ENCODE assay signal across 9 mouse cellular contexts in genomic region chr8:94994006-94994405, GRCm38 (mm10). TPM values are rescaled to one million over a fixed set of nuclear protein-coding genes. Genes with fewer than 3 reads are reported as not detected.
A peak's percentile ranks its signal among the peaks of the same experiment; 100 is the strongest.
DNase-seq lines count a peak whose midpoint lies in the region; ATAC-seq lines count a peak whose summit lies in the region.
"Had no signal": no experiment of that assay in that cellular context is flagged by ENCODE, and none has a peak within 500 bp of the region (broad histone marks: within the 10 kb centered on the region; RNA-seq: fewer than 3 reads in every experiment).

No protein-coding gene starts in this region.

- no peak for ATAC-seq in megakaryocyte, adult 5-6 weeks (ENCODE audit: poor library complexity, severe bottlenecking)
- no peak for ATAC-seq in embryonic facial prominence, embryonic 15.5 days (ENCODE audit: insufficient number of reproducible peaks, low FRiP score, low TSS enrichment, low read depth)
- peak; percentile 92 for ATAC-seq in midbrain, embryonic 12.5 days (ENCODE audit: low FRiP score, low read depth)

- no peak overlapping the region for H3K9ac ChIP-seq in embryonic facial prominence, embryonic 15.5 days
- peak overlapping the region; percentile 78 for H3K9ac ChIP-seq in midbrain, embryonic 12.5 days (replicated peaks)
- H3K9ac ChIP-seq: liver, embryonic 15.5 days had no signal

- no peaks in the 10 kb centered on the region for H3K27me3 ChIP-seq in megakaryocyte, embryonic 14.5 days (replicated peaks)
- no peaks in the 10 kb centered on the region for H3K27me3 ChIP-seq in embryonic facial prominence, embryonic 15.5 days
- H3K27me3 ChIP-seq in midbrain, embryonic 12.5 days: 0 out of 2 replicates have a peak, but pooled peaks cover 7% of the 10 kb centered on the region
- H3K27me3 ChIP-seq: liver, embryonic 15.5 days had no signal

- DNase-seq in heart, postnatal 4 days: peak; percentile 81
- DNase-seq in layer of hippocampus, postnatal 25 days (ENCODE audit: extremely low spot score in 1 of 2, low spot score in 1 of 2): peak; percentile 66 to 73
- DNase-seq in testis, postnatal 10 days (ENCODE audit: low spot score): peak; percentile 71
- no peak for DNase-seq in urinary bladder, adult 18-20 months (ENCODE audit: low spot score in 2 of 2)

- 0 out of 2 replicates have a peak overlapping the region, but pooled peaks have one; percentile 8 for H3K4me2 ChIP-seq in embryonic facial prominence, embryonic 15.5 days (replicated peaks)
- peak overlapping the region; percentile 89 for H3K4me2 ChIP-seq in midbrain, embryonic 12.5 days (replicated peaks)
- H3K4me2 ChIP-seq: liver, embryonic 15.5 days had no signal

- peaks cover 100% of the 10 kb centered on the region for H3K36me3 ChIP-seq in megakaryocyte, embryonic 14.5 days (replicated peaks; ENCODE audit: low read length)
- no peaks in the 10 kb centered on the region for H3K36me3 ChIP-seq in embryonic facial prominence, embryonic 15.5 days
- 0 out of 2 replicates have a peak, but pooled peaks cover 10% of the 10 kb centered on the region for H3K36me3 ChIP-seq in midbrain, embryonic 12.5 days

- H3K27ac ChIP-seq in embryonic facial prominence, embryonic 15.5 days (replicated peaks): 0 out of 2 replicates have a peak overlapping the region, but pooled peaks have one; percentile 7
- H3K27ac ChIP-seq in midbrain, embryonic 12.5 days (replicated peaks): peak overlapping the region; percentile 99
- H3K27ac ChIP-seq: liver, embryonic 15.5 days had no signal

- 2% methylated on average over 14 of the region's 14 CpGs for WGBS in embryonic facial prominence, embryonic 15.5 days
- 3% methylated on average over 10 of the region's 14 CpGs for WGBS in midbrain, embryonic 12.5 days

- peak overlapping the region; percentile 86 for H3K4me3 ChIP-seq in megakaryocyte, embryonic 14.5 days (replicated peaks)
- no peak overlapping the region for H3K4me3 ChIP-seq in embryonic facial prominence, embryonic 15.5 days (replicated peaks)
- H3K4me3 ChIP-seq in midbrain, embryonic 12.5 days: peak overlapping the region; percentile 66
- H3K4me3 ChIP-seq: liver, embryonic 15.5 days had no signal

- peaks cover 100% of the 10 kb centered on the region for H3K4me1 ChIP-seq in megakaryocyte, embryonic 14.5 days
- peaks cover 64% of the 10 kb centered on the region for H3K4me1 ChIP-seq in embryonic facial prominence, embryonic 15.5 days
- H3K4me1 ChIP-seq in midbrain, embryonic 12.5 days: peaks cover 68% of the 10 kb centered on the region

- H3K9me3 ChIP-seq in megakaryocyte, embryonic 14.5 days: no peaks in the 10 kb centered on the region
- H3K9me3 ChIP-seq in embryonic facial prominence, embryonic 15.5 days (replicated peaks): no peaks in the 10 kb centered on the region
- H3K9me3 ChIP-seq in midbrain, embryonic 12.5 days: no peaks in the 10 kb centered on the region
- H3K9me3 ChIP-seq: liver, embryonic 15.5 days had no signal

RNA-seq across cellular contexts. Expression of gene Adgrg1, which starts 19.5 kb away (rescaled TPM):
- polyA plus RNA-seq in megakaryocyte, embryonic 14.5 days (2012; ENCODE audit: insufficient read depth, low replicate concordance): 388 and 1,147 TPM in 2 replicates
- 7.3 and 7.8 TPM in 2 replicates for total RNA-seq in megakaryocyte, adult 5-6 weeks (2015)
- 2.8 and 14.0 TPM in 2 replicates for total RNA-seq in megakaryocyte, adult 5-6 weeks (2017)
- polyA plus RNA-seq in embryonic facial prominence, embryonic 15.5 days (2015; fragmentation: Nextera tagmentation; extraction: Ambion mirVana): 29.9 and 31.9 TPM in 2 replicates
- 10 to 100 TPM; 22.7 to 25.6 TPM for total RNA-seq in heart, postnatal 4 days (2021)
- 100 to 1,000 TPM; 101 to 103 TPM for total RNA-seq in layer of hippocampus, postnatal 25 days (2021)
- polyA plus RNA-seq in midbrain, embryonic 12.5 days (2016; fragmentation: Nextera tagmentation; extraction: Ambion mirVana): 193 and 210 TPM in 2 replicates

RNA-seq across cellular contexts. Expression of gene Adgrg3, which starts 23.5 kb away (rescaled TPM):
- polyA plus RNA-seq in megakaryocyte, embryonic 14.5 days (2012; ENCODE audit: insufficient read depth, low replicate concordance): 111 and 126 TPM in 2 replicates
- 15.5 and 21.6 TPM in 2 replicates for total RNA-seq in megakaryocyte, adult 5-6 weeks (2015)
- 28.8 and 38.7 TPM in 2 replicates for total RNA-seq in megakaryocyte, adult 5-6 weeks (2017)
- polyA plus RNA-seq in embryonic facial prominence, embryonic 15.5 days (2015; fragmentation: Nextera tagmentation; extraction: Ambion mirVana): 3.2 and 3.8 TPM in 2 replicates
- total RNA-seq in heart, postnatal 4 days (2021): 1 to 10 TPM; 3.3 to 3.8 TPM
- under 1 TPM; 0.21 to 0.22 TPM for total RNA-seq in layer of hippocampus, postnatal 25 days (2021)
- polyA plus RNA-seq in midbrain, embryonic 12.5 days (2016; fragmentation: Nextera tagmentation; extraction: Ambion mirVana): 1.7 and 2.7 TPM in 2 replicates

Comparison
In these comparisons a context has a peak if more than half of its experiments do, and no peak if none do; other contexts are left out.
1. DNase-seq: peak in heart, postnatal 4 days (single experiment), layer of hippocampus, postnatal 25 days (2 of 2) and testis, postnatal 10 days (single experiment); none in urinary bladder, adult 18-20 months (0 of 2).